Mouse (Mus musculus): ENCODE data around the gene Neurod1. TPM values are rescaled to one million over a fixed set of nuclear protein-coding genes. Genes with fewer than 3 reads are reported as not detected.

The Neurod1 gene
- polyA plus RNA-seq, 1 experiment from 2014 or later = 55.8 TPM

- H3K4me1 ChIP-seq (replicated peaks; ENCODE audit: control insufficient read depth, insufficient read depth, low read length) = peaks cover 8% of the 10 kb centered on the region
- peak overlapping the region; percentile 69 for H3K4me2 ChIP-seq (ENCODE audit: low read length)
- no peaks in the 10 kb centered on the region for H3K9me3 ChIP-seq (ENCODE audit: control insufficient read depth, low read length)
- H3K4me3 ChIP-seq (replicated peaks; ENCODE audit: low read length) = peak overlapping the region; percentile 39
- H3K27ac ChIP-seq (ENCODE audit: low read length) = no peak overlapping the region
- peaks cover 17% of the 10 kb centered on the region for H3K27me3 ChIP-seq (replicated peaks; ENCODE audit: control insufficient read depth, insufficient read depth, low read length)
- no peaks in the 10 kb centered on the region for H3K36me3 ChIP-seq (ENCODE audit: control insufficient read depth, insufficient read depth)
- under 1% methylated on average over 35 of the region's 35 CpGs for WGBS
- peak overlapping the region; percentile 36 for H3K9ac ChIP-seq (replicated peaks; ENCODE audit: low read depth, low read length)
- peak; percentile 59; the same call in 1 of the 2 replicates for ATAC-seq
Measured at GRCm38 (mm10) chr2:79428569-79429104, 27.9 kb downstream of the Neurod1 start.

DNA sequence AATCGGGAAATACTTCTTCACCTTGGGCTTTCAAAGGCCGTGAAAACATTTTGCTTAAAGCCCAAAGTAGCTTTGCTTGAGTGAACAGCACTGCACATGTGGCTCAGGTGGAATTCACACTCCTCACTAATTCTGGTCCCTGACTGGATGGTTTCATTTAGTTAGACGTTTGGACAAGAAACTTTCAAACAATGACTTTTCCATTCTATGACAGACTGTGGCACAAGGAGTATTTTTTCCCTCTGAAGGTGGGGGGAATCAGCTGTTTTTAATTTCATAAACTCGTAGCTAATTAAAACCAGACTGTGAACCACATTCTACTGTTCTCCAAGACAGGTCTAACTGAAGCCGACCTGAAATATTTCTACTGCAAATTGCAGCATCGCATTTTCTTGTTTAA lies 28.5 kb downstream of the Neurod1 start:
- Histone ChIP-seq H3K4me1 (replicated peaks; ENCODE audit: control insufficient read depth, insufficient read depth, low read length) (peaks cover 8% of the 10 kb centered on the region), H3K27me3 (replicated peaks; ENCODE audit: control insufficient read depth, insufficient read depth, low read length) (peaks cover 17% of the 10 kb centered on the region), H3K4me2 (ENCODE audit: low read length) (no peak overlapping the region), H3K4me3 (replicated peaks; ENCODE audit: low read length) (no peak overlapping the region), H3K36me3 (ENCODE audit: control insufficient read depth, insufficient read depth) (no peaks in the 10 kb centered on the region), H3K9me3 (ENCODE audit: control insufficient read depth, low read length) (no peaks in the 10 kb centered on the region), H3K27ac (ENCODE audit: low read length) (no peak overlapping the region), H3K9ac (replicated peaks; ENCODE audit: low read depth, low read length) (no peak overlapping the region)
- whole genome bisulfite sequencing = 21% methylated on average over 6 of the region's 6 CpGs
- ATAC-seq = no peak

- H3K4me3 ChIP-seq (replicated peaks; ENCODE audit: low read length) = no peak overlapping the region
- no peak overlapping the region for H3K4me2 ChIP-seq (ENCODE audit: low read length)
- H3K9me3 ChIP-seq (ENCODE audit: control insufficient read depth, low read length) = no peaks in the 10 kb centered on the region
- WGBS = 40% methylated on average over 6 of the region's 6 CpGs
- no peaks in the 10 kb centered on the region for H3K4me1 ChIP-seq (replicated peaks; ENCODE audit: control insufficient read depth, insufficient read depth, low read length)
- H3K36me3 ChIP-seq (ENCODE audit: control insufficient read depth, insufficient read depth) = no peaks in the 10 kb centered on the region
- ATAC-seq = no peak
- H3K9ac ChIP-seq (replicated peaks; ENCODE audit: low read depth, low read length) = no peak overlapping the region
- H3K27me3 ChIP-seq (replicated peaks; ENCODE audit: control insufficient read depth, insufficient read depth, low read length) = no peaks in the 10 kb centered on the region
- H3K27ac ChIP-seq (ENCODE audit: low read length) = no peak overlapping the region
Measured at GRCm38 (mm10) chr2:79421696-79422095, 34.9 kb downstream of the Neurod1 start.

GRCm38 (mm10) chr2:79414505-79414904 lies 42.0 kb downstream of the Neurod1 start:
- ATAC-seq = 0 out of 2 replicates have a peak, but pooled peaks have one; percentile 28

DNA sequence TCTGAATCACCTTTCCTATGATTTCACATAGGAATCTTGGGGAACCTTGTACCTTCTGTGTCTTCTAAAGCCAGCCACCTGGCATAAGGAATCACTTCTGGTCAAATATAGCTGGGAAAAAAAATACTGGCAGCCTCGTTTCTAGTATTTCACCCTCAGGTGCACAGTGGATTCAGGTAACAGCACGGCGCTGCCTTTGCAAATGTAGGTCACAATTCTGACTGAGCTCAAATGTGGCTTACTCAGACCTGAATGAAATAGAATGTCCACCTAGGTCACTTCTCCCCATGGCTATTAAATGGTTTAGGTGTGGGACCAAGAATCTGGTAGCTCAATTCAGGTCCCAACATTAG lies 45.7 kb downstream of the Neurod1 start:
- H3K9me3 ChIP-seq (ENCODE audit: control insufficient read depth, low read length) = no peaks in the 10 kb centered on the region
- H3K9ac ChIP-seq (replicated peaks; ENCODE audit: low read depth, low read length) = no peak overlapping the region
- H3K27me3 ChIP-seq (replicated peaks; ENCODE audit: control insufficient read depth, insufficient read depth, low read length) = no peaks in the 10 kb centered on the region
- 88% methylated on average over 3 of the region's 3 CpGs for WGBS
- no peak overlapping the region for H3K4me3 ChIP-seq (replicated peaks; ENCODE audit: low read length)
- no peaks in the 10 kb centered on the region for H3K36me3 ChIP-seq (ENCODE audit: control insufficient read depth, insufficient read depth)
- no peak overlapping the region for H3K4me2 ChIP-seq (ENCODE audit: low read length)
- no peak for ATAC-seq
- no peak overlapping the region for H3K27ac ChIP-seq (ENCODE audit: low read length)
- H3K4me1 ChIP-seq (replicated peaks; ENCODE audit: control insufficient read depth, insufficient read depth, low read length) = no peaks in the 10 kb centered on the region

More at GRCm38 (mm10) chr2:79414505-79414904, 42.0 kb downstream of the Neurod1 start:
- Histone ChIP-seq H3K9ac (replicated peaks; ENCODE audit: low read depth, low read length) (no peak overlapping the region), H3K27ac (ENCODE audit: low read length) (no peak overlapping the region), H3K36me3 (ENCODE audit: control insufficient read depth, insufficient read depth) (no peaks in the 10 kb centered on the region), H3K4me1 (replicated peaks; ENCODE audit: control insufficient read depth, insufficient read depth, low read length) (no peaks in the 10 kb centered on the region), H3K4me2 (ENCODE audit: low read length) (no peak overlapping the region), H3K27me3 (replicated peaks; ENCODE audit: control insufficient read depth, insufficient read depth, low read length) (no peaks in the 10 kb centered on the region), H3K9me3 (ENCODE audit: control insufficient read depth, low read length) (no peaks in the 10 kb centered on the region), H3K4me3 (replicated peaks; ENCODE audit: low read length) (no peak overlapping the region)
- 79% methylated on average over 7 of the region's 7 CpGs for whole genome bisulfite sequencing

- no peak overlapping the region for H3K4me2 ChIP-seq (ENCODE audit: low read length)
- no peaks in the 10 kb centered on the region for H3K27me3 ChIP-seq (replicated peaks; ENCODE audit: control insufficient read depth, insufficient read depth, low read length)
- ATAC-seq = no peak
- no peak overlapping the region for H3K27ac ChIP-seq (ENCODE audit: low read length)
- H3K9ac ChIP-seq (replicated peaks; ENCODE audit: low read depth, low read length) = no peak overlapping the region
- H3K4me1 ChIP-seq (replicated peaks; ENCODE audit: control insufficient read depth, insufficient read depth, low read length) = no peaks in the 10 kb centered on the region
- H3K9me3 ChIP-seq (ENCODE audit: control insufficient read depth, low read length) = no peaks in the 10 kb centered on the region
- H3K36me3 ChIP-seq (ENCODE audit: control insufficient read depth, insufficient read depth) = no peaks in the 10 kb centered on the region
- no peak overlapping the region for H3K4me3 ChIP-seq (replicated peaks; ENCODE audit: low read length)
- 42% methylated on average over 15 of the region's 15 CpGs for WGBS
Measured at GRCm38 (mm10) chr2:79410247-79410902, 46.2 kb downstream of the Neurod1 start.

- no peak for ATAC-seq
- no peak overlapping the region for H3K4me2 ChIP-seq (ENCODE audit: low read length)
- no peaks in the 10 kb centered on the region for H3K27me3 ChIP-seq (replicated peaks; ENCODE audit: control insufficient read depth, insufficient read depth, low read length)
- H3K27ac ChIP-seq (ENCODE audit: low read length) = no peak overlapping the region
- H3K4me1 ChIP-seq (replicated peaks; ENCODE audit: control insufficient read depth, insufficient read depth, low read length) = no peaks in the 10 kb centered on the region
- 79% methylated on average over 5 of the region's 5 CpGs for WGBS
- H3K9me3 ChIP-seq (ENCODE audit: control insufficient read depth, low read length) = no peaks in the 10 kb centered on the region
- H3K4me3 ChIP-seq (replicated peaks; ENCODE audit: low read length) = no peak overlapping the region
- no peaks in the 10 kb centered on the region for H3K36me3 ChIP-seq (ENCODE audit: control insufficient read depth, insufficient read depth)
- no peak overlapping the region for H3K9ac ChIP-seq (replicated peaks; ENCODE audit: low read depth, low read length)
Measured at GRCm38 (mm10) chr2:79405661-79406405, 50.7 kb downstream of the Neurod1 start.

Other genes starting within 250 kb of the Neurod1 start
- 3.0 and 3.1 TPM in 2 replicates for gene Itga4, start 201.3 kb downstream of the Neurod1 start, polyA plus RNA-seq (2015; fragmentation: Nextera tagmentation; extraction: Ambion mirVana)
- gene Cerkl, start within 50 bp of the Neurod1 start, polyA plus RNA-seq (2015; fragmentation: Nextera tagmentation; extraction: Ambion mirVana) = 1.3 and 1.5 TPM in 2 replicates
- gene Itprid2, start 178.6 kb upstream of the Neurod1 start, polyA plus RNA-seq (2015; fragmentation: Nextera tagmentation; extraction: Ambion mirVana) = 4.7 and 6.2 TPM in 2 replicates